8 mouse cellular contexts compared by ENCODE assay signal in the genomic region with DNA sequence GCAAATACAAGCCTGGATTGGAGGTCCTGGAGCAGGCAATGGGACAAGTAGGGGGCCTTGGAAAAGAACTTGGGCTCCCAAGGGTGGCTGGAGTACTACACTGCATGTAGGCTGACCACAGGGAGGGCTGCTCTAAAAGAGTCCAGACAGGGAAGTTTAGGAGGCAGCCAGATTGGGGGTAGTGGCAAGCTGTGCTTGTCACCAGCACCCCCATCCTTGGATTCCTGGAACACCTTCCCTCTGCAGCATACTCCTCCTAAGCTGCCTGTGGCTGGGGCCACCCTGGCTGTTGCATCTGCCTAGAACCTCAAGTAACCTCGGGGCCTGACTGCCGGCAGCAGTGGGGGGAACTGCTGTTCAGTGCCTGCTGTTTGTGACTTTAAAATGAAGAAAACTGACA. TPM values are rescaled to one million over a fixed set of nuclear protein-coding genes. Genes with fewer than 3 reads are reported as not detected.
A peak's percentile ranks its signal among the peaks of the same experiment; 100 is the strongest.
DNase-seq lines count a peak whose midpoint lies in the region; ATAC-seq and TF ChIP-seq lines count a peak whose summit lies in the region.

No protein-coding gene starts in this region.

- TF ChIP-seq CTCF in gastrocnemius, adult 2 months (IDR thresholded peaks at IDR 0.05) = no peak
- no peak for TF ChIP-seq CTCF in left cerebral cortex, adult 2 months (IDR thresholded peaks at IDR 0.05)
- TF ChIP-seq CTCF in forebrain, postnatal 0 days (IDR thresholded peaks at IDR 0.05; ENCODE audit: low read depth) = no peak

- H3K9ac ChIP-seq in forebrain, postnatal 0 days = peak overlapping the region; percentile 14; the same call in 1 of the 2 replicates
- no peak overlapping the region for H3K9ac ChIP-seq in neural tube, embryonic 14.5 days (replicated peaks; ENCODE audit: low read depth, low read length)

- H3K4me1 ChIP-seq in forebrain, postnatal 0 days (ENCODE audit: insufficient read depth) = no peaks in the 10 kb centered on the region
- H3K4me1 ChIP-seq in neural tube, embryonic 14.5 days (ENCODE audit: control insufficient read depth, insufficient read depth, low read length) = peaks cover 4% of the 10 kb centered on the region; the same call in 1 of the 2 replicates

- H3K4me3 ChIP-seq in gastrocnemius, adult 2 months = no peak overlapping the region
- no peak overlapping the region for H3K4me3 ChIP-seq in left cerebral cortex, adult 2 months
- no peak overlapping the region for H3K4me3 ChIP-seq in forebrain, postnatal 0 days (ENCODE audit: low read depth, low read length)
- no peak overlapping the region for H3K4me3 ChIP-seq in neural tube, embryonic 14.5 days (ENCODE audit: low read depth, low read length)

- H3K4me2 ChIP-seq in forebrain, postnatal 0 days (ENCODE audit: low read depth) = no peak overlapping the region
- no peak overlapping the region for H3K4me2 ChIP-seq in neural tube, embryonic 14.5 days (ENCODE audit: low read depth, low read length)

- DNase-seq in gastrocnemius, adult 2 months = no peak
- no peak for DNase-seq in gastrocnemius, postnatal 25 days
- DNase-seq in left cerebral cortex, adult 2 months (ENCODE audit: extremely low spot score in 1 of 2, low spot score in 2 of 2) = no peak
- no peak for DNase-seq in left cerebral cortex, postnatal 10 days (ENCODE audit: extremely low spot score in 1 of 2, low spot score in 2 of 2)
- no peak for DNase-seq in forebrain, postnatal 0 days
- DNase-seq in left cerebral cortex, adult 18-20 months (ENCODE audit: low spot score in 2 of 2) = no peak
- no peak for DNase-seq in kidney, adult 9 months

- peaks cover 76% of the 10 kb centered on the region for H3K36me3 ChIP-seq in forebrain, postnatal 0 days (ENCODE audit: insufficient read depth)
- peaks cover 50% of the 10 kb centered on the region for H3K36me3 ChIP-seq in neural tube, embryonic 14.5 days (ENCODE audit: control insufficient read depth, insufficient read depth, low read length)

- no peak for ATAC-seq in forebrain, postnatal 0 days
- peak; percentile 5; the same call in 1 of the 2 replicates for ATAC-seq in neural tube, embryonic 14.5 days (ENCODE audit: low read depth)

- peak overlapping the region; percentile 53 for H3K27ac ChIP-seq in gastrocnemius, adult 2 months
- peak overlapping the region; percentile 77 for H3K27ac ChIP-seq in left cerebral cortex, adult 2 months
- H3K27ac ChIP-seq in forebrain, postnatal 0 days (ENCODE audit: low read depth, low read length) = peak overlapping the region; percentile 45; the same call in 1 of the 2 replicates
- H3K27ac ChIP-seq in neural tube, embryonic 14.5 days (ENCODE audit: low read depth, low read length) = peak overlapping the region; percentile 30; the same call in 1 of the 2 replicates

- 46% methylated on average over 2 of the region's 2 CpGs for WGBS in forebrain, postnatal 0 days
- WGBS in neural tube, embryonic 14.5 days = 55% methylated on average over 2 of the region's 2 CpGs

- no peaks in the 10 kb centered on the region for H3K9me3 ChIP-seq in forebrain, postnatal 0 days (ENCODE audit: low read length)
- no peaks in the 10 kb centered on the region for H3K9me3 ChIP-seq in neural tube, embryonic 14.5 days (ENCODE audit: control insufficient read depth, low read length)

- intact Hi-C loops in gastrocnemius, adult 2 months (cut with DNase I) = loop anchor here (5.0 kb wide), 1 partner anchor 54 kb away; no protein-coding TSS in a partner anchor
- intact Hi-C loops in left cerebral cortex, adult 2 months (cut with DNase I) = loop anchor here (1.0 kb wide), 1 partner anchor 61 kb away; no protein-coding TSS in a partner anchor
- intact Hi-C loops in left cerebral cortex, postnatal 10 days (cut with DNase I) = loop anchor here (5.0 kb wide), 1 partner anchor 59 kb away; the partner anchor contains the start of genes Arvcf and Tango2

- no peaks in the 10 kb centered on the region for H3K27me3 ChIP-seq in forebrain, postnatal 0 days (ENCODE audit: insufficient read depth, low read length)
- H3K27me3 ChIP-seq in neural tube, embryonic 14.5 days (ENCODE audit: control insufficient read depth, insufficient read depth, low read length) = no peaks in the 10 kb centered on the region

RNA-seq across cellular contexts. Expression of gene Txnrd2, which starts 20.3 kb away (rescaled TPM):
- total RNA-seq in gastrocnemius, adult 2 months (2021) = 10 to 100 TPM; 18.9 to 21.4 TPM
- total RNA-seq in gastrocnemius, postnatal 25 days (2021) = 10 to 100 TPM; 16.0 to 16.9 TPM
- total RNA-seq in left cerebral cortex, adult 2 months (2021) = 10 to 100 TPM; 18.2 to 22.5 TPM
- 10 to 100 TPM; 24.1 to 27.4 TPM for total RNA-seq in left cerebral cortex, postnatal 10 days (2021)
- total RNA-seq in forebrain, postnatal 0 days (2014; rRNA removed) = 9.7 and 11.5 TPM in 2 replicates
- 28.0 and 34.4 TPM in 2 replicates for polyA plus RNA-seq in forebrain, postnatal 0 days (2015; fragmentation: Nextera tagmentation; extraction: Ambion mirVana)
- 21.3 and 25.4 TPM in 2 replicates for polyA plus RNA-seq in neural tube, embryonic 14.5 days (2014; fragmentation: Nextera tagmentation; extraction: Ambion mirVana)
- 10 to 100 TPM; 19.4 to 21.3 TPM for total RNA-seq in left cerebral cortex, adult 18-20 months (2021)

RNA-seq across cellular contexts. Expression of gene Comt, which starts 20.8 kb away (rescaled TPM):
- 10 to 100 TPM; 35.4 to 43.5 TPM for total RNA-seq in gastrocnemius, adult 2 months (2021)
- total RNA-seq in gastrocnemius, postnatal 25 days (2021) = 10 to 100 TPM; 33.3 to 44.8 TPM
- total RNA-seq in left cerebral cortex, adult 2 months (2021) = 10 to 100 TPM; 87.2 to 87.6 TPM
- total RNA-seq in left cerebral cortex, postnatal 10 days (2021) = 10 to 100 TPM; 65.2 to 66.3 TPM
- total RNA-seq in forebrain, postnatal 0 days (2014; rRNA removed) = 65.6 and 68.4 TPM in 2 replicates
- polyA plus RNA-seq in forebrain, postnatal 0 days (2015; fragmentation: Nextera tagmentation; extraction: Ambion mirVana) = 79.9 and 105 TPM in 2 replicates
- 102 and 103 TPM in 2 replicates for polyA plus RNA-seq in neural tube, embryonic 14.5 days (2014; fragmentation: Nextera tagmentation; extraction: Ambion mirVana)
- total RNA-seq in left cerebral cortex, adult 18-20 months (2021) = 10 to 100 TPM; 90.5 to 91.4 TPM

RNA-seq across cellular contexts. Expression of gene Arvcf, which starts 57.9 kb away (rescaled TPM):
- 1 to 10 TPM; 7.0 to 8.9 TPM for total RNA-seq in gastrocnemius, adult 2 months (2021)
- 10 to 100 TPM; 12.5 to 14.3 TPM for total RNA-seq in gastrocnemius, postnatal 25 days (2021)
- 10 to 100 TPM; 39.1 to 50.4 TPM for total RNA-seq in left cerebral cortex, adult 2 months (2021)
- 10 to 100 TPM; 43.0 to 46.4 TPM for total RNA-seq in left cerebral cortex, postnatal 10 days (2021)
- total RNA-seq in forebrain, postnatal 0 days (2014; rRNA removed) = 103 and 120 TPM in 2 replicates
- 31.2 and 42.8 TPM in 2 replicates for polyA plus RNA-seq in forebrain, postnatal 0 days (2015; fragmentation: Nextera tagmentation; extraction: Ambion mirVana)
- polyA plus RNA-seq in neural tube, embryonic 14.5 days (2014; fragmentation: Nextera tagmentation; extraction: Ambion mirVana) = 60.2 and 73.5 TPM in 2 replicates
- total RNA-seq in left cerebral cortex, adult 18-20 months (2021) = 10 to 100 TPM; 40.7 TPM

RNA-seq across cellular contexts. Expression of gene Tango2, which starts 58.0 kb away (rescaled TPM):
- total RNA-seq in gastrocnemius, adult 2 months (2021) = 10 to 100 TPM; 41.8 to 59.7 TPM
- total RNA-seq in gastrocnemius, postnatal 25 days (2021) = 10 to 100 TPM; 37.3 to 37.6 TPM
- 100 to 1,000 TPM; 154 to 158 TPM for total RNA-seq in left cerebral cortex, adult 2 months (2021)
- 100 to 1,000 TPM; 105 to 125 TPM for total RNA-seq in left cerebral cortex, postnatal 10 days (2021)
- total RNA-seq in forebrain, postnatal 0 days (2014; rRNA removed) = 25.5 and 43.0 TPM in 2 replicates
- 69.9 and 75.9 TPM in 2 replicates for polyA plus RNA-seq in forebrain, postnatal 0 days (2015; fragmentation: Nextera tagmentation; extraction: Ambion mirVana)
- 99.8 and 114 TPM in 2 replicates for polyA plus RNA-seq in neural tube, embryonic 14.5 days (2014; fragmentation: Nextera tagmentation; extraction: Ambion mirVana)
- total RNA-seq in left cerebral cortex, adult 18-20 months (2021) = 100 to 1,000 TPM; 137 to 148 TPM
